Mouse (Mus musculus) spleen, postnatal 36 days (tissue): ENCODE measurements around the gene Pdcd10.

Experiments
- DNase-seq, 2 experiments: peaks; one replicate each; pipeline ENCODE4 v3.0.0; 2022; ENCODE audit warnings: low spot score in 2 of 2, mixed read lengths in 1 of 2

Gene Pdcd10

GRCm38 (mm10) chr3:75556695-75557291, at the start of gene Pdcd10:
Pdcd10 (minus strand) TSS chr3:75556856.
- peak; percentile 100 for DNase-seq

GRCm38 (mm10) chr3:75584898-75585297, 28.2 kb upstream of the Pdcd10 start:
- no peak for DNase-seq

- no peak for DNase-seq
These were observed 26.6 kb upstream of the Pdcd10 start for GRCm38 (mm10) chr3:75583293-75583692.

- DNase-seq = peak; percentile 29 to 35
These were observed 22.7 kb upstream of the Pdcd10 start for GRCm38 (mm10) chr3:75579352-75579751.

GRCm38 (mm10) chr3:75575582-75575981, 18.9 kb upstream of the Pdcd10 start:
- DNase-seq = no peak

- DNase-seq = peak; percentile 33 to 44
These were observed 17.4 kb upstream of the Pdcd10 start for GRCm38 (mm10) chr3:75574074-75574473.

- peak; percentile 91 to 92 for DNase-seq
These were observed 636 bp upstream of the Pdcd10 start, which contains the start of gene Serpini1 for GRCm38 (mm10) chr3:75557292-75557691. Serpini1 (plus strand) TSS chr3:75557547.

GRCm38 (mm10) chr3:75556121-75556694, 448 bp downstream of the Pdcd10 start:
- peak; percentile 74 to 75 for DNase-seq

GRCm38 (mm10) chr3:75551248-75551647, 5.4 kb downstream of the Pdcd10 start:
- no peak for DNase-seq

- no peak for DNase-seq
These were observed 12.4 kb downstream of the Pdcd10 start for GRCm38 (mm10) chr3:75544287-75544686.

GRCm38 (mm10) chr3:75542852-75543251, 13.8 kb downstream of the Pdcd10 start:
- DNase-seq = peak; percentile 58 to 64

- no peak for DNase-seq
These were observed 15.4 kb downstream of the Pdcd10 start for GRCm38 (mm10) chr3:75541259-75541658.

GRCm38 (mm10) chr3:75534045-75534834, 22.4 kb downstream of the Pdcd10 start:
- no peak for DNase-seq

- no peak for DNase-seq
These were observed 25.6 kb downstream of the Pdcd10 start for GRCm38 (mm10) chr3:75531074-75531473.

- no peak for DNase-seq
These were observed 34.1 kb downstream of the Pdcd10 start for GRCm38 (mm10) chr3:75522527-75522926.

GRCm38 (mm10) chr3:75521314-75521713, 35.3 kb downstream of the Pdcd10 start:
- DNase-seq = no peak

- peak; percentile 46 to 49 for DNase-seq
These were observed 38.9 kb downstream of the Pdcd10 start for GRCm38 (mm10) chr3:75517631-75518250.

- peak; percentile 39 to 61 for DNase-seq
These were observed 57.4 kb downstream of the Pdcd10 start for GRCm38 (mm10) chr3:75498961-75499960.

- no peak for DNase-seq
These were observed 63.7 kb downstream of the Pdcd10 start for GRCm38 (mm10) chr3:75492913-75493312.

- no peak for DNase-seq
These were observed 74.6 kb downstream of the Pdcd10 start, which contains the start of gene Wdr49 for GRCm38 (mm10) chr3:75482056-75482455. Wdr49 (minus strand) TSS chr3:75482156.

GRCm38 (mm10) chr3:75475106-75475505, 81.5 kb downstream of the Pdcd10 start:
- DNase-seq = no peak
